Mouse (Mus musculus): ENCODE results near the gene Tmem232. TPM values are rescaled to one million over a fixed set of nuclear protein-coding genes. Genes with fewer than 3 reads are reported as not detected.

Gene Tmem232
- polyA plus RNA-seq (2017; shearing (Covaris generic)), result not detected

DNA sequence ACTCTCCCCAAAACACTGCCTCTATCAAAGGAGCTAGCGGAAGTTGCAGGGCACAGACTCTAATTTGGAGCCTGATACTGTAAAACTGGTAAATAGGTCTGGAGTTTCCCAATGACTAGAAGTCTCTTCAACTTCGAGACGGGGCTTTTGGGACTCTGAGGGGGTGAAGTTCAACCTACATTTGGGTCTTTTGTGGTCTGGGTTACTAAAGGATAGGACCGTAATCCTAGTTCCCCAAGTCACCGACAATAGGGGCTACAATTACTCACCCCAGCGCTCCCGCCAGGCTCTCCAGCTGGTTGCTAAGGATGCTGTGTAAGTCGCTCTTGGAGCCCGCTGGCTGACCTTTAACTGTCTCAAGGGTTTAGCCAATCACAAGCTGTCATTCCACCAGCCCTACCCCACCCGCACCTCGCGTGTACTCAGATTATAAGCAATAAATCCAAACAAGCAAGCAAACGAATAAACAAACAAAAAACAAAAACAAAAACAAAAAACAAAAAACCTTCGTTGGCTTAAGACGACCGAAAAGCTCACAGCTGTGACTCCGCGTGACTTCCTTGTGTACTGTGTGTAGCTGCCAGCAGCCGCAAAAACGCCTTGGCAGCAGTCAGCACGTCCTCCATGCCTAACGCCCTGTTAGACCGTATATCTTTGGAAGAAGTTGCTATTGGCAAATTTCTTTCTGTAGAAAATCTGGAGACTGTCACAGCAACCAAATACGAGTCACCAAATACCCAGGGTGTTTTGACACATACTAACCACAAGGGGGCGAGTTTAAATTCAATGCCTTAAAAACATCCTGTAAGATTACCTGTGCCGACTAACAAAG lies at the start of gene Tmem232:
Gene Tmem232, minus strand, starts transcription at position 342 of the 832 bp plus-strand sequence.

Other genes with a start within 250 kb of the Tmem232 start
- 207 TPM for gene Vapa, start 72.8 kb upstream of the Tmem232 start, polyA plus RNA-seq (2017; shearing (Covaris generic))
- not detected for gene Txndc2, start 101.4 kb upstream of the Tmem232 start, polyA plus RNA-seq (2017; shearing (Covaris generic))
- 2.0 TPM for gene Rab31, start 232.0 kb upstream of the Tmem232 start, polyA plus RNA-seq (2017; shearing (Covaris generic))
- 52.0 TPM for gene Ppp4r1, start 241.8 kb upstream of the Tmem232 start, polyA plus RNA-seq (2017; shearing (Covaris generic))